Mouse (Mus musculus): ENCODE results near the gene Fam241a. TPM values are rescaled to one million over a fixed set of nuclear protein-coding genes. Genes with fewer than 3 reads are reported as not detected.
A peak's percentile ranks its signal among the peaks of the same experiment; 100 is the strongest.

The Fam241a gene
- total RNA-seq, 4 experiments from 2014 or later = 2.4 to 3.7 (median 3.1) TPM

- peak; percentile 93 to 95 for DNase-seq (ENCODE audit: low spot score in 2 of 2)
Measured at GRCm38 (mm10) chr3:127837154-127837865, 58.8 kb downstream of the Fam241a start, which contains the start of gene Ap1ar. Gene Ap1ar (minus strand): TSS chr3:127837523.

DNA sequence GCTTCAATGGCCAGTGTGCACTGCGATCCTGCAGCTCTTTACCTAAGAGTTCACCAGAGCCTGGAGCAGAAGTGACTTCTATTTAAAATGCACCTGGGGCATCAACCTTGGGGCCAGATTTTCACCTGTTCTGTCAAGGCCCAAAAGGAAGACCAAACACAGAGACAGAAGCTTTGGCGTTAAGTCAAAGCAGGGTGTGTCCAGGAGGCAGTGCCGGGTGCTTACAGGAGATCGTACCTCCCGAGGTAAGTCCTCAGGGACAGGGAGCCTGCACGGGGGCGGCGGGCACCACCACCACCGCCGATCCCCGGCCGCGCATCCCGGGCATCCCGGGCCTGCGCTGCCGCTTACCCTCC, 59.3 kb downstream of the Fam241a start:
- no peak for DNase-seq (ENCODE audit: low spot score in 2 of 2)

GRCm38 (mm10) chr3:127835594-127835993, 60.5 kb downstream of the Fam241a start:
- no peak for DNase-seq (ENCODE audit: low spot score in 2 of 2)

DNA sequence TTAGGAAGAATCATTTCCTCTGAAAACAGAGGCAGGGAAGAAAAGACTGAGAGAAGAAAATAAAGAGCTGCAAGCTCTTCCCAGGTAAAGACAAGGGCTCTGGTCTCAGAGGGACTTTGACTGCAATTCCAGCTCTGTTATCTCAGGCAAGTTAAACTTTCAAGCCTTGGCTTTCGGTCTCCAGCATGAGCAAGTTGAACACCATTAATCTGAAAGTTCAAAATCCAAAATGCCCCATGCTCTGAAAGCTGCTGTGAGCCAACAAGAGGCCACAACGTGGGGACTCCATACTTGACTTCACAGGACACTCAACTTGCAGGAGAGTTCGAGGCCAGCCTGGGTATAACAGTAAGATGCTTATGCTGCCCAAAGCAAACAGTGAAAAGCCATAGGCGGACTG, 62.1 kb downstream of the Fam241a start:
- no peak for DNase-seq (ENCODE audit: low spot score in 2 of 2)

DNA sequence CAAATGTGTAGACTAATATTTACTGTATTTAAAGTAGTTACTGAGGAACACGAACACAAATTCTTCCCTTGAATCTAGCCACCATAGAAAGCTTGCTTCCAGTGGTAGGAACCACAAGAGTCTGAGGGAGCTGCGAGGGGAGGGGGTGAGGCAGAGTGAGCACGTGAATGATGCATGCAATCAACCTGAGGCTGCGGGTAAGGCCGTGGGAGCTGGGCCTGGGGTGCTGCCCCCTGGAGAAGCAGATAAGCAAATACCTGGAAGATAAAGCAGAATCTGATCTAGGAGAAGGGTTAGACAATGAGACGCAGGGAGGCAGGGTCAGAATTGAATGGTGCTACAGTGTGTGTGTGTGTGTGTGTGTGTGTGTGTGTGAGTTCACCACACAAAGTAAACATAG, 65.0 kb downstream of the Fam241a start:
- no peak for DNase-seq (ENCODE audit: low spot score in 2 of 2)

DNA sequence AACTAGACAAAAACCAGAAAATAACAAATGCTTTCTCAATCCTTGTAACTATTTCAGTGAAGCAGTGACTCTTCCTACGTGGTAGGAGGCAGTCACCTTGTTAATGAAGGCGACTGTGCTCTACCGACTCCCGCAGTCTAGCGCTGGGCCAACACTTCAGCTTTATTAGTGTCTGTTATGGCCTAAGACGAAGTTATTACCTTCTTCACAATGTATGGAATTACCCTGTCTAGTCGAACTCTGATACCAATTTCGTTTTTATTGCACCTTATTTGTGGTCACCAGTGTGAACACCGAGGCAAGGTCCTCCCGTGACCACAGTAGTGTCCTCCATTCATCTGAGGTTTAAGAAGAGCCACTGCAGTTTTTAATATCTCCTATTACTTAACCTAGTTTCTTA, 65.9 kb downstream of the Fam241a start:
- DNase-seq (ENCODE audit: low spot score in 2 of 2) = no peak

GRCm38 (mm10) chr3:127827123-127827522, 69.0 kb downstream of the Fam241a start:
- DNase-seq (ENCODE audit: low spot score in 2 of 2) = no peak

DNA sequence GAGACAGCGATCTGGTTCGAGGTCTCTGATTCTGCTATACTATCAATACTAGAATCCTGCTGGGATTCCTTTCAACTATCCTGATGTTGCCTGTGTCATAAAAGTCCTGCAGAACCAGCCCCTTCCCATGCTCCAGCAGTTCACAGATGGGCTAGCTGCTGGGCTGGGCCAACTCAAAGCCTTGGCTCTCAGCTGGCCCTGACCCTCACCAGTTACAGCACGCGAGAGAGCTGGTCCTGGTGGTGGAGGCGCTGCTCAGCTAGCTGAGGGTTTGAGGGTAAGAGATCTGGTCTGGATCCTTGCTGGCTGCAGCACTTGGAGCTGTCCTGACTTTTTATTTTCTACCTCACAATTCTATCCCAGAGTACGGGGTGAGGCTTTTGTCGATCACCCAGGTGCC, 69.6 kb downstream of the Fam241a start:
- no peak for DNase-seq (ENCODE audit: low spot score in 2 of 2)

DNA sequence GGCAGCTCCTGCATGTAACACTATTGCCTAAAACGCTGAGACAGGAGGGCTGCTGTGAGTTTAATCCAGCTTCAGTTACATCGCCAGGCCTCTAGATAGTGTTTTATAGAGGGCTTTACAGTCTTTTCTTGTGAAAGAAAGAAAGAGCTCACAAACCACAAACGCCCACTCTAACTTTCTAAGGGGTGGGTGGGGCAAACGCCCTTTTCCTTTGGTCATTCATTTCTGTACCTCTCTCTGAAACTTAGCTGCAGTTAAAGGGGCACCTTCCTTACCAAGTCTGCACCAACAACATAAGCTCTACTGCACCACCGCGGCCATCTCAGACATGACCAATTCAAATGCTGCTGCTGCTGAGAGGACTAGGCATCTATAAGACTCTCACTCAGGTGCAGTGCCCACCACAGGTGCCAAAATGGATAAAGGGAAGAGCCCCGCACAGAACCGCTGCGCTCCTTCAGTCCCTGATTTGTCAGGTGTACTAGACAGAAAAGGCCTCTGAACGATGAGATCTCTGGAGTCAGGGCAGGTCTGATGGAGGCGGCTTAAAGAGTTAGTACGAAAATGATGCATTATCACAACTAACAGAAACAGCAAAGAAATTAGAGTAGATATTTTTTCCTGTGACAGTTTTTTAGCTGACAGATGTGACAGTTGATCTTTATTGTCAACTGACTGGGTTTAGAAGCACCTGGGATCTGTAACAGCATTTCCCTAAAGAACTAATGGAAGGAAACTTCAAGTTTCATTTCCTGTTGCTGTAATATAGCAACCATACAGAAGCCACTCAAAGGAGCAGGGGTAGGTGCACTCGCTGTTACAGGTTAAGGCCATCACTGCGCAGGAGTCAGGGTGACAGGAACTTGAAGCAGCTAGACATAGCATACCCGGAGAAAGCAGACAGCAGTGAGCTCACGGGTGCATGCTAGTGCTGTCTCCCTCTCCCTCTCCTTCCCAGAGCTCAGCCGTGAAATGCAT, 71.9 kb downstream of the Fam241a start:
- DNase-seq (ENCODE audit: low spot score in 2 of 2) = no peak

DNA sequence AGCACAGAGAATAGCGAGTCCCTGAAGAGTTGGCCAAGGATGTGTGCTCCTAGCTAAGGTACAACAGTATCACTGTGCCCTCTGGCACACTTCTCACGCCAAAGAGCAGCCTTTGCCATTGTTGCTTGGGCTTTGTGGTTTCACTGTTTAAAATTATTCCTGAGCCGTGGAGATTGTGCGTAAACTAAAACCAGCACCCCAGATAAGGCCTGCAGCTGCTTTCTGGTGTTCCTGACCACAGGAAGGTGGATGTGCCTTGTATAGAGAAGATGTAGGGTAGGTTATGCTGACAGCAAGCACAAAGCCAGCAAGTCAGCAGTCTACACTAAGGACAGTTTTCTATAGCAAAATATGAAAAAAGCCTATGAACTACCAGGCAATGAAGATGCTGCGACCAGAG, 74.9 kb downstream of the Fam241a start:
- DNase-seq (ENCODE audit: low spot score in 2 of 2) = no peak

- no peak for DNase-seq (ENCODE audit: low spot score in 2 of 2)
Measured at GRCm38 (mm10) chr3:127820400-127820799, 75.7 kb downstream of the Fam241a start.

Other genes starting within 250 kb of the Fam241a start
- gene Alpk1, start 115.8 kb downstream of the Fam241a start, total RNA-seq (2022) = 1 to 10 TPM in 3 of 4 experiments, under 1 TPM in 1; 0.92 to 1.8 (median 1.6) TPM
- gene Tifa, start 106.5 kb downstream of the Fam241a start, total RNA-seq (2022) = 1 to 10 TPM in 2 of 4 experiments, under 1 TPM in 2; 0.85 to 1.6 (median 1.0) TPM
- gene Ap1ar, start 58.8 kb downstream of the Fam241a start, total RNA-seq (2022) = 10 to 100 TPM; 22.7 to 30.0 (median 27.5) TPM